Mouse (Mus musculus) embryonic facial prominence, embryonic 13.5 days (tissue): ENCODE data around the gene Rtkn2. TPM values are rescaled to one million over a fixed set of nuclear protein-coding genes. Genes with fewer than 3 reads are reported as not detected.

ENCODE experiments used
- ATAC-seq: fragments of 200-750 bp; cut with Nextera tagmentation; 2 replicates; pipeline ENCODE4 v1.8.0; 2017; ENCODE audit warnings: low read depth; ENCODE audit not compliant: insufficient number of reproducible peaks, insufficient read depth, low FRiP score, low TSS enrichment
- H3K27ac ChIP-seq: fragments of 300-500 bp; sonication (generic); 2 replicates; pipeline ENCODE4 v1.5.1; 2015; ENCODE audit warnings: moderate library complexity, mild to moderate bottlenecking, inconsistent platforms
- H3K27me3 ChIP-seq: fragments of 300-500 bp; sonication (generic); 2 replicates; pipeline ENCODE4 v1.6.1; 2015; ENCODE audit warnings: mild to moderate bottlenecking, inconsistent platforms
- H3K36me3 ChIP-seq: fragments of 300-500 bp; sonication (generic); 2 replicates; pipeline ENCODE4 v1.6.1; 2015; ENCODE audit warnings: mild to moderate bottlenecking, inconsistent platforms
- H3K4me1 ChIP-seq: fragments of 300-500 bp; sonication (generic); 2 replicates; pipeline ENCODE4 v1.6.1; 2015; ENCODE audit warnings: inconsistent platforms
- H3K4me2 ChIP-seq: fragments of 300-500 bp; sonication (generic); 2 replicates; pipeline ENCODE4 v1.6.1; 2015; ENCODE audit warnings: moderate library complexity, mild to moderate bottlenecking, inconsistent platforms
- H3K4me3 ChIP-seq: fragments of 300-500 bp; sonication (generic); 2 replicates; pipeline ENCODE4 v1.5.1; 2015; ENCODE audit warnings: mild to moderate bottlenecking, inconsistent platforms
- H3K9ac ChIP-seq: fragments of 300-500 bp; sonication (generic); 2 replicates; pipeline ENCODE4 v1.6.1; 2015; ENCODE audit warnings: mild to moderate bottlenecking, inconsistent platforms
- H3K9me3 ChIP-seq: fragments of 300-500 bp; sonication (generic); 2 replicates; pipeline ENCODE4 v1.6.1; 2016; ENCODE audit warnings: inconsistent platforms
- WGBS: fragments of 180-500 bp; shearing (Covaris S2); methylation state at CpG from one replicate; pipeline ENCODE4 v1.1.7; 2015; ENCODE audit warnings: mixed read lengths; 5-methylcytosine and 5-hydroxymethylcytosine counted together
- polyA plus RNA-seq: library from polyadenylated mRNA; unstranded; fragments of >200 nt; fragmentation: Nextera tagmentation; extraction: Ambion mirVana; gene quantifications from 2 replicates; pipeline ENCODE4 v1.2.1, GENCODE M21; 2015

The Rtkn2 gene
- polyA plus RNA-seq, 1 experiment from 2014 or later, result 9.8 TPM

- H3K9ac ChIP-seq, result no peak overlapping the region
- no peak overlapping the region for H3K27ac ChIP-seq
- no peaks in the 10 kb centered on the region for H3K27me3 ChIP-seq
- peaks cover 4% of the 10 kb centered on the region; the same call in 1 of the 2 replicates for H3K4me1 ChIP-seq
- no peak overlapping the region for H3K4me2 ChIP-seq
- 58% methylated on average over 8 of the region's 8 CpGs for WGBS
- H3K4me3 ChIP-seq, result no peak overlapping the region
- H3K9me3 ChIP-seq, result no peaks in the 10 kb centered on the region
- ATAC-seq, result no peak
- no peaks in the 10 kb centered on the region for H3K36me3 ChIP-seq
Observed at GRCm38 (mm10) chr10:68063806-68064545, 84.6 kb downstream of the Rtkn2 start.

GRCm38 (mm10) chr10:68064571-68064970 lies 85.2 kb downstream of the Rtkn2 start:
- 84% methylated on average over 10 of the region's 10 CpGs for WGBS
- no peaks in the 10 kb centered on the region for H3K36me3 ChIP-seq

GRCm38 (mm10) chr10:68066173-68066572 lies 86.8 kb downstream of the Rtkn2 start:
- 87% methylated on average over 5 of the region's 5 CpGs for WGBS
- no peaks in the 10 kb centered on the region for H3K27me3 ChIP-seq
- H3K4me2 ChIP-seq, result no peak overlapping the region
- H3K4me3 ChIP-seq, result no peak overlapping the region
- H3K36me3 ChIP-seq, result no peaks in the 10 kb centered on the region
- no peak overlapping the region for H3K27ac ChIP-seq
- ATAC-seq, result no peak
- H3K4me1 ChIP-seq, result peaks cover 4% of the 10 kb centered on the region; the same call in 1 of the 2 replicates
- no peak overlapping the region for H3K9ac ChIP-seq
- H3K9me3 ChIP-seq, result no peaks in the 10 kb centered on the region

More at GRCm38 (mm10) chr10:68064571-68064970, 85.2 kb downstream of the Rtkn2 start:
- ATAC-seq, result no peak
- H3K4me1 ChIP-seq, result peaks cover 4% of the 10 kb centered on the region; the same call in 1 of the 2 replicates
- H3K27ac ChIP-seq, result no peak overlapping the region
- no peak overlapping the region for H3K4me3 ChIP-seq
- H3K9ac ChIP-seq, result no peak overlapping the region
- no peaks in the 10 kb centered on the region for H3K27me3 ChIP-seq
- H3K4me2 ChIP-seq, result no peak overlapping the region
- H3K9me3 ChIP-seq, result no peaks in the 10 kb centered on the region

GRCm38 (mm10) chr10:68067961-68068360 lies 88.6 kb downstream of the Rtkn2 start:
- Histone ChIP-seq H3K4me3 (no peak overlapping the region), H3K4me1 (peaks cover 4% of the 10 kb centered on the region; the same call in 1 of the 2 replicates), H3K36me3 (no peaks in the 10 kb centered on the region), H3K27me3 (no peaks in the 10 kb centered on the region), H3K9me3 (no peaks in the 10 kb centered on the region), H3K27ac (no peak overlapping the region), H3K9ac (no peak overlapping the region), H3K4me2 (no peak overlapping the region)
- ATAC-seq, result no peak
- WGBS, result 77% methylated on average over 5 of the region's 5 CpGs

- Histone ChIP-seq H3K4me1 (peaks cover 4% of the 10 kb centered on the region; the same call in 1 of the 2 replicates), H3K4me3 (no peak overlapping the region), H3K9ac (no peak overlapping the region), H3K36me3 (no peaks in the 10 kb centered on the region), H3K4me2 (no peak overlapping the region), H3K9me3 (no peaks in the 10 kb centered on the region), H3K27ac (no peak overlapping the region), H3K27me3 (no peaks in the 10 kb centered on the region)
- no peak for ATAC-seq
- whole genome bisulfite sequencing, result 88% methylated on average over 8 of the region's 8 CpGs
Observed at GRCm38 (mm10) chr10:68068426-68068825, 89.1 kb downstream of the Rtkn2 start.

GRCm38 (mm10) chr10:68071041-68071440 lies 91.7 kb downstream of the Rtkn2 start:
- Histone ChIP-seq H3K4me2 (no peak overlapping the region), H3K27ac (no peak overlapping the region), H3K4me3 (no peak overlapping the region), H3K9ac (no peak overlapping the region), H3K4me1 (no peaks in the 10 kb centered on the region), H3K36me3 (no peaks in the 10 kb centered on the region), H3K9me3 (no peaks in the 10 kb centered on the region), H3K27me3 (no peaks in the 10 kb centered on the region)
- no peak for ATAC-seq
- 86% methylated on average over 7 of the region's 7 CpGs for WGBS

- Histone ChIP-seq H3K4me2 (no peak overlapping the region), H3K4me1 (no peaks in the 10 kb centered on the region), H3K9ac (no peak overlapping the region), H3K4me3 (no peak overlapping the region), H3K9me3 (no peaks in the 10 kb centered on the region), H3K27me3 (no peaks in the 10 kb centered on the region), H3K27ac (no peak overlapping the region), H3K36me3 (no peaks in the 10 kb centered on the region)
- 85% methylated on average over 4 of the region's 4 CpGs for WGBS
- no peak for ATAC-seq
Observed at GRCm38 (mm10) chr10:68072626-68073025, 93.3 kb downstream of the Rtkn2 start.

- ATAC-seq, result no peak
- H3K9ac ChIP-seq, result no peak overlapping the region
- H3K27ac ChIP-seq, result no peak overlapping the region
- H3K4me1 ChIP-seq, result no peaks in the 10 kb centered on the region
- H3K36me3 ChIP-seq, result no peaks in the 10 kb centered on the region
- H3K9me3 ChIP-seq, result no peaks in the 10 kb centered on the region
- no peaks in the 10 kb centered on the region for H3K27me3 ChIP-seq
- H3K4me3 ChIP-seq, result no peak overlapping the region
- 81% methylated on average over 12 of the region's 12 CpGs for WGBS
- no peak overlapping the region for H3K4me2 ChIP-seq
Observed at GRCm38 (mm10) chr10:68074291-68074690, 94.9 kb downstream of the Rtkn2 start.

- no peak overlapping the region for H3K27ac ChIP-seq
- H3K4me2 ChIP-seq, result no peak overlapping the region
- 88% methylated on average over 5 of the region's 5 CpGs for WGBS
- no peak for ATAC-seq
- no peak overlapping the region for H3K9ac ChIP-seq
- H3K27me3 ChIP-seq, result no peaks in the 10 kb centered on the region
- H3K4me1 ChIP-seq, result no peaks in the 10 kb centered on the region
- no peaks in the 10 kb centered on the region for H3K36me3 ChIP-seq
- no peak overlapping the region for H3K4me3 ChIP-seq
- H3K9me3 ChIP-seq, result no peaks in the 10 kb centered on the region
Observed at GRCm38 (mm10) chr10:68075181-68075580, 95.8 kb downstream of the Rtkn2 start.

GRCm38 (mm10) chr10:68078708-68079107 lies 99.3 kb downstream of the Rtkn2 start:
- no peak overlapping the region for H3K4me2 ChIP-seq
- no peaks in the 10 kb centered on the region for H3K4me1 ChIP-seq
- no peaks in the 10 kb centered on the region for H3K27me3 ChIP-seq
- H3K9me3 ChIP-seq, result no peaks in the 10 kb centered on the region
- ATAC-seq, result no peak
- WGBS, result 96% methylated on average over 3 of the region's 3 CpGs
- H3K9ac ChIP-seq, result no peak overlapping the region
- H3K4me3 ChIP-seq, result no peak overlapping the region
- H3K36me3 ChIP-seq, result no peaks in the 10 kb centered on the region
- no peak overlapping the region for H3K27ac ChIP-seq

- no peaks in the 10 kb centered on the region for H3K27me3 ChIP-seq
- no peak overlapping the region for H3K9ac ChIP-seq
- H3K27ac ChIP-seq, result no peak overlapping the region
- no peak for ATAC-seq
- no peaks in the 10 kb centered on the region for H3K4me1 ChIP-seq
- H3K9me3 ChIP-seq, result no peaks in the 10 kb centered on the region
- no peak overlapping the region for H3K4me3 ChIP-seq
- H3K36me3 ChIP-seq, result no peaks in the 10 kb centered on the region
- WGBS, result 79% methylated on average over 10 of the region's 10 CpGs
- no peak overlapping the region for H3K4me2 ChIP-seq
Observed at GRCm38 (mm10) chr10:68079910-68080670, 100.7 kb downstream of the Rtkn2 start.

- Histone ChIP-seq H3K4me2 (no peak overlapping the region), H3K4me3 (no peak overlapping the region), H3K9ac (no peak overlapping the region), H3K27ac (no peak overlapping the region), H3K27me3 (no peaks in the 10 kb centered on the region), H3K9me3 (no peaks in the 10 kb centered on the region), H3K36me3 (no peaks in the 10 kb centered on the region), H3K4me1 (peaks cover 1% of the 10 kb centered on the region)
- ATAC-seq, result no peak
- whole genome bisulfite sequencing, result 67% methylated on average over 6 of the region's 6 CpGs
Observed at GRCm38 (mm10) chr10:68081712-68082111, 102.3 kb downstream of the Rtkn2 start.
